Mouse (Mus musculus): ENCODE data around the gene Akirin1. TPM values are rescaled to one million over a fixed set of nuclear protein-coding genes. Genes with fewer than 3 reads are reported as not detected.

The Akirin1 gene
- total RNA-seq (2014; fragmentation: Nextera tagmentation) = 30.1 and 45.7 TPM in 2 replicates
- 23.3 and 35.2 TPM in 2 replicates for total RNA-seq (2017)

DNA sequence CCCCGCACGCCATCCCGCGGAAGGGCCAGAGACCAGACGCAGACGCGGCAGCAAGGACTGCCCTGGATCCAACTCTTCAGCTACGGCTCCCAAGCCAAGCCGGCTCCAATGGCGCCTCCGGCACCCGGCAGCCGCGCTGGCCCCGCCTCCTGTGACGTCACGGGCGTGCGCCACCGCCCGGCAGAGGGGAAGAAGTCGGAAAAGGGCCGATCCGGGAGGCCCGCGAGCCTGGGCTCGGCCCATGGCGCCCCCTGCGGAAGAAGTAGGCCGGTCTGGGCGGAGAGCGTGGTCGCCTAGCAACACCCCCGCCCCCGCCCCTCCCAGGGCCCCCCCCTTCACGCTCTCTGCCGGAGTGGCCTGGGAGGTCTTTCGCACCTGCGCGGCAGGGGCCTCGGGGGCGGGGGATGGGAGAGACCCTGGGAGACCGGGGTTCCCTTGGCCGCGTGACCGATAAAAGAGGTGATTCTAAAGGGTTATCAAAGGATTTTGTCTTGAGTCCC, at the start of gene Akirin1:
Gene Akirin1, minus strand, starts transcription at position 194 of the 500 bp plus-strand sequence.
- ATAC-seq (replicated peaks; ENCODE audit: poor library complexity, severe bottlenecking) = peak; percentile 91

DNA sequence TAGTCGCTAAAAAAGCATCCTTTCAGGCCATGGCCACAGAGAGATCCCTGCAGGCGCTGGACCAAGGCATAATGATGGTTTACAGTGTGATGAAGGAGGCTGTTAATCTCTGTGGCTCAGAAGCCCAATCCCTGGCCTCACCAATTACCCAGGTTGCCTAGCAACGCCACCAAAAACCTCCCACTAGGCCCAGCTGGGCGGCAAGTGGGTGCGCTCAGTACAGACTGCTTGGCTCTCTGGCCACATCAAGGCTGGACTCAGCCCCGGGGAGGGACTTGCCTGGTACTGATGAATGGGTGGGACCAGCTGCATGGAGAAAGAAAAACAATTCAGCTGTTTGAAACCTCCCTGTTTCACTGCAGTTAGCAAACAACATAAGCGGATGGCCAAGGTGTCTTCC, 47.7 kb upstream of the Akirin1 start:
- no peak for ATAC-seq (replicated peaks; ENCODE audit: poor library complexity, severe bottlenecking)

DNA sequence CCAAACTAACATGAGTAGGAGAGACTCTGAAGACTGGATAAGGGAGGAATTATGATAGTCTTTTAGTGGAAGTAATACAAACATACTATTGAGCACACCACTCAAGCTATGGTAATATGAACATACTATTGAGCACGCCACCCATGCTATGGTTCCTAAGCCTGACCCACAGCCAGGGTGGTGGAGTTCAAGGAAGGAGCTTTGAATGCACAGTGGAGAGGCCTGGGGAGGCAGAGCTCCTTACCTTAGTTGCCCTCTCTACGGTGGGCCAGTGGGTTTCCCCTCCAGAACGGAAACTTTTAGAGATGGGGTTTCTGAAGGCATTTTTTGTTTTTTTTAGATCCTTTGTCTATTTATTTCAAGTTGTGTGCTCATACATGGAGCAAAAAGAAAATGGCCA, 47.3 kb upstream of the Akirin1 start:
- ATAC-seq (replicated peaks; ENCODE audit: poor library complexity, severe bottlenecking) = no peak

DNA sequence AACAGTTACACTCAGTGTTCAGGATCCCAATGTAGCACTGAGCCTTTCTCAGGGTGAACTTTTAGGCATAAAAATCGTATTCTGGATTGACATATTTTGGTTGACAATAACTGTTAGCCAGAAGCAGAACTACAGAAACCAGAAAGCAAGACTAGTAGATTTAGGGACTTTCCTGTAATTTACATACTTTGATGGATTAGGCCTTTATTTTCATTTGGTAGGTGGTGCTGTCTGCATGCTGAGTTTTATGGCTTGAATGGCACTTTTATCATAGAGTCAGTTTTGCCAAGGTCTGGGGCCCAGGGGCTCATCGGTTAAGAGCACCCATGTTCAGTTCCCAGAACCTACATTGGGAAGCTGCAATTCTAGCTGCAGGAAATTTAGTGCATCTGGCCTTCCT, 44.9 kb upstream of the Akirin1 start:
- ATAC-seq (replicated peaks; ENCODE audit: poor library complexity, severe bottlenecking) = no peak

DNA sequence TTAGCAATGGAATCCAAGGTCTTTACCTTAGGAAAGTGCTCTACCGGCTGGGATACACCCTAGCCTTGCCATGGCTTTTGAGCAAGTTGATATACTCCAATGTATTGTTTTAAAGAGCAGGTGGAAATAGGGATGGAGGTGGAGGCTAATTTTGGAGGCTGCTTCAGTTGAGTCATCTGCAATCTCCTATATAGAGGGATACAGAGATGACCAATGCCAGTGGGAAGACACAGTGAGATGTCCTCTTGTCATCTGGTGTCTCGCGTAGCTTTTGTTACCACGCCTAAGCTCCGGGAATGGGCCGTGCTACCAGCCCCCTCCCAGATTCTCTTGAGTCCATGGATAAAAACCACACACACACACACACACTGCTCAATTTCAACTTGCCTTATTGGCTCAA, 43.0 kb upstream of the Akirin1 start:
- ATAC-seq (replicated peaks; ENCODE audit: poor library complexity, severe bottlenecking) = no peak

DNA sequence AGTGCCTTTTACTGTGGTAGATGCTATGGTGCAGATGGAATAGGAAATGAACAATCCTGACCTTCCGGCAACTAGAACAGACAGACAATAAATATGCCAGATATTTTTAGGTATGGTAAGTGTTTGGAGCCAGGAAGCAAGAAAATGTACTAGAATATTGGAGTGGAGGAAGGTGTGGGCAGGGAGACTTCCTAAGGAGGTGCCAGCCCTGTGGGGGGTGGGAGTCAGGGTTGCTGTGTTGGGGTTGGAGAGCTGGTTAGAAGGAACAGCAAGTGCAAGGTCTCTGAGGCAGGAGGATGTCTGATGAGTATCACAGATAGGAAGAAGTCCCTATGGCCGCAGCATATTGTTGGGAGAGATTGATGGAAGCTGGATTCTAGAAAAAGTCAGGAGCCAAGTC, 42.5 kb upstream of the Akirin1 start:
- ATAC-seq (replicated peaks; ENCODE audit: poor library complexity, severe bottlenecking) = no peak

DNA sequence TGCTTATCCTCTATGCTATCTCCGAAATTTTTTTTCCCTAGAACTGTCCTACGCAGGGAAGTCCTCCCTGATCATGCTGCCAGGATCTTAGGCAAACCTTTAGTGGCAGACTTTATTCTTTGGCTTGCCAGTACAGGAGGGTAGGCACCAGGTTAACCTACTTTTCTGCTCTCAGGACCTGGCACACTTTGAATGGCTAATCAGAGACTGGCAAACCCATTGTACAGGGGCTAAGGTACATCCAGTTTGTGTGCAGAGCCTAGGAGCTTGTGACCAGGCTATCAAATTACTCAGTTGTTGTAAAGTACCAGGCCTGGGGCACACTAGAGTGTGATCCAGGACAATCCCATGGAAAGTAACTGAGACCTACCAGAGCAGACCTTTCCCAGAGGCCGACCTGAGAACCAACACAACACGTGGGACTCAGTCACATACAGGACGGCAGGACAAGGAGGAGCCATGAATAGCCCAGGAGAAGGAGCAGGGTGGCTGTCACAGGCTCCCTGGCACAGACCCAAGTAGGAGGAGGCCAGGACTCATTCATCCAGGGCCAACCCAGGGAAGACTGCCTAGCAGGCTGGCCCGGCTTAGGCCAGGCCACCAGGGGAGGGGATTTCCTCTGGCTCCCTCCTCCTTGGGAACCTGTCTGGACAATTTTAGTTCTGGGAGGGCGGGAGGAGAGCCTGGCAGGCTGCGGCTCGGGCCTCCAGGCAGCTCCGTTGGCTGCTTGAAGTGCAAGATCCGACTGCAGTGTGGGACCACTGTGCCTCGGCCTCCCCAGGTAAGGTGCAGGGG, 37.2 kb upstream of the Akirin1 start, which contains the start of gene Rhbdl2:
Gene Rhbdl2, plus strand, starts transcription at position 684 of the 795 bp plus-strand sequence.
- no peak for ATAC-seq (replicated peaks; ENCODE audit: poor library complexity, severe bottlenecking)

DNA sequence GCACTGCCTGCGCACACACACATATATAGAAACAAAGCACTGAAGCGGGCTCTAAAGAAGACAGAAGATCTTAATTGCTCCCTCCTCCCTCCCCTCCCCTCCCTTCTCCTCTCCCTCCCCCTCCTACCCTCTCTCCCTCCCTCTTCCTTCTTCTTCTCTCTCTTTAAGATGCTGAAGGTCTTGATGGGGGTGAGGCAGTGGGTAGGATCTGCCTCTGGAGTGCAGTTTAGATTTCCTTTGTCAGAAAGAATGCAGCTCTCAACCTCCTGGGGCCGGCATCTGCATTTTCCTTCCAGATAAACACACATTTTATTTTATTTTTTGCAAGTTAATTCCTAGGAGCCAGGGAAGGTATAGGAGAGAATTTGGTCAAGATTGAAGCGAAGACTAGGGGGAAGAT, 18.1 kb upstream of the Akirin1 start:
- no peak for ATAC-seq (replicated peaks; ENCODE audit: poor library complexity, severe bottlenecking)

DNA sequence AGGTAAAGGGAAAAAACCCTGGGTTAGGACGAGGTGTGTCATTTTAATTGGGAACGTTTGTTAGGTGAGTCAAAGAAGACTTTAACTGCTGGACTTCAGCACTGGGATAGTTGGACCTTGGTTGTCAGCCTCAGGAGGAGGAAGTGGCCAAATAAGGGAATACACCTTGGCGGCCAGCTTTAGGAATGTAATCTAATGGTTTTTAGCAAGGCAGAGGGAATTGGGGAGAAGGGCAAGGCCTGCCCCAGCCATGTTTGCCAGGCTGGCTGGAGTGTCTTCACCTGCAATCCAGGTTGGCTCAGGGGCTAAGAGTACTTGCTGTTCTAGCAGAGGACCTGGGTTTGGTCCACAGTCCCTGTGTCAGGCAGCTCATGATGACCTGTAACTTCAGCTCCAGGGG, 17.7 kb upstream of the Akirin1 start:
- no peak for ATAC-seq (replicated peaks; ENCODE audit: poor library complexity, severe bottlenecking)

DNA sequence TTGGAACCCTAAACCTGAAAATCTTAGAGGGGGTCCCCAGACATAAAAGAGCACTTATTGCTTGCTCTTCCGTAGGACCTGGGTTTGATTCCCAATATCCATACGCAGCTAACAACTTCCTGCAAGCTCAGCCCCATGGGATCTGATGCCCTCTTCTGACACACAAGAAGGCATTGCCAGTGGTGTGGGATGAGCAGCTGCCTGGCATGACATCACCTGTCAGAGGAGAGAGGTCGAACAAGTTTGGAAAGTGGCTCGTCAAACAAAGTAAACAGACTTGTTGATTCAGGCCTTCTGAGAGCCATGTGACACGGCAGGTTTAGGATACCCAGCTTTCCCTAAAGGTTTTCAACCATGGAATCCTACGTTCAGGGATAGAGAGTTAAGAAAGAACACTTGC, 14.9 kb upstream of the Akirin1 start:
- no peak for ATAC-seq (replicated peaks; ENCODE audit: poor library complexity, severe bottlenecking)

DNA sequence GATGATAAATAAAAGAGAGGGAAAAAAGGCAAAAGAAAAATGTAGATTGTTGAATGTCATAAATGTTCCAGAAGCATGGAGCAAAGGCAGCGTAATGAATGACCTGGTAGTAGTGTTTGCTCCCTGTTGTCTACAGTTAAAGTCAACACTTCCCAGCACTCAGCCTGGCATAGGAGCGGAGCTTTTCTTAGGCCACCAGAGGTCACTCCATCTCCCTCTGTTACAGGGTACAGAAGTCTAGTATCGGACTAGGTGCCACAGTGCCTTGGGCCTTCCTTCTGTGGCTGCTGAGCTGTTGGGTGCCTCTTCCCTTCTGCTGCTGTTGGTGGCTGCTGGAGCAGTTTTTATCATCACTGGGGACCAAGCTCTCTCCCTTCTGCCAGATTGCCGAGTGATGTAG, 8.2 kb upstream of the Akirin1 start:
- ATAC-seq (replicated peaks; ENCODE audit: poor library complexity, severe bottlenecking) = no peak

DNA sequence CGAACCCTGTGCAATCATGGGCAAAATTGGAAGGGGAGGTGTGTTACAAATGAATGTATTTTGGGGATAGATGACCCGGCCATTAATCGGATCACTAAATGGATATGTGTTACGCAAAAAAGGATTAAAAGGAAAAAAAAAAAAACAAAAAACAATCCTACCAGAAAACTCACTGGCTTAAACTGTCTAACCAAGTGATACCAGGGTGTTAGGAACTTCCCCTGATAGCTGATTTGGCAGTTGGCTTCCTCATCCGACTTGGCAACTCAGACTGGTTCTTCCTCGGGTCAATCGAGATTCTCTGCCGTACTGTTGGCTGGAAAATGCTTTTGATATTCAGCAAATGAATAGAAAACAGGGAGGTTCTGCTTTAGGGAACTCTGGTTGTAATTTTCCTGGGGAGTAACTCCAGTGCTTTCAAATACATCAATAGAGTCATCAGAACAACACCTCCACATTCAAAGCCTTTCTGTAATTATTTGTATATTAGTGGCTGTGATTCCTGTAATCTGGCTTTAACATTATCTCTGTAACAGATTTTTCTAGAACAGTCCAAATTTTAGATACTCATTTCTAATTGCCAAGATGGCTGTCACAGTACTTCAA, 665 bp upstream of the Akirin1 start:
- ATAC-seq (replicated peaks; ENCODE audit: poor library complexity, severe bottlenecking) = peak; percentile 29

DNA sequence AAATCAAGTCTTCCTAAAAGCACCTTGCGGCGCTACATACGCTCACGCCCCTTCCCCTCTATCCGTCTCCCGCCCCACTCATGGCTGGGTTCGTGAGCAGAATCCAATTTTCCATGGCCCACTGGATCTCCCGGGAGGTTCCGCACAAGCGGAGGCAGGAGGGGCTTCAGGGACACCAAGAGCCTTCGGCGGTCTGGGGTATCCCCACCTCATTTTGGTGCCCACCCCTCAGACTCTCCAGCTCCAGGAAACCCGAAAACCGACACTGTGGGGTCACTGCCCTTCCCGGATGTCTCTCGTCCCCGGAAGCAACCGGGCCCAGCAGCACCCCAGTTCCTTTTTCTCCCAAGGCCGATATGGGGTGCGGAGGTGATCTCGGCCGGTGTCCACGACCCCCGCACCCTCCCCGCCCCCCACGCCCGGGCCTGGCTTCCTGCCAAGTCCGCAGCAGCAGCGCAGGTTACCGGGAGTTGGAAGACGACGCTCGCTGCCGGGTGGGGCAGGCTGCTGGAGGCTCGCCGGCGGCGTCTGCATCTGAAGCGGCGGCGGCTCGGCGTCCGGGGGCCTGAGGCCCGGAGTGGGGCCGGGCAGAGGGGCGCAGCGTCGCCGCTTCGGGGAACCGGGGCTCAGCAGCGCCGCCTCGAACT, 538 bp downstream of the Akirin1 start:
- ATAC-seq (replicated peaks; ENCODE audit: poor library complexity, severe bottlenecking) = peak; percentile 40

DNA sequence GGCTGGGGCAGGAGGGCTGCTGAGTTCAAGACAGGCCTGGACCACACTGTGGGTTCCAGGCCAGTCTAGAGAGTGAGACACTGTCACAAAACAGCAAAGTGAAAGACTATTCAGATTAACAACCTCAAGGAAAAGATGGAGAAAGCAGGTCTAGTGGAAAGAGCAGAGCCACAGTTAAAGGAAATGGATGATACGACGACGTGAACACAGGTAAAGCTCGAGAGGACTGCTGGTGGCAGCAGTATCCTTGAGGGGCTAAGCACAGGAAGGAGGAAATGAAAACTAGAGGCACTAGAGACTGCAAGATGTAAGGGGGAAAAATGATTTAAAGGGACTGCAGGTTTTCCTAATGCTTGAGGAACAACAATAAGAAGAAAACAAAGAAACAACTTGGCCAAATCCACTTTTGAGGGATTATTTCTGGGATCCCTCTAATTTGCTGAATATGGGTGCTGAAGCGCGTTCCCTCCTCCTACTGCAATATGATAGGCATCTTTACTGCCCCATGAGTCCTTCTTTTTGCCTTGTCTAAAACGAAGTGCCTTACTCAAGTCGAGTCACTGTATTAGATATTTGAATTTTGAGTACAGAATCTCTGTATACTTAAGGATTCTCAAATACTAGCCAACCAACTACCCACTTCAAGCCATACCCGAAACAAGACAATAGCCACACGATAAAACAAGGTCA, 1.3 kb downstream of the Akirin1 start:
- ATAC-seq (replicated peaks; ENCODE audit: poor library complexity, severe bottlenecking) = 0 out of 2 replicates have a peak, but pooled peaks have one; percentile 12

DNA sequence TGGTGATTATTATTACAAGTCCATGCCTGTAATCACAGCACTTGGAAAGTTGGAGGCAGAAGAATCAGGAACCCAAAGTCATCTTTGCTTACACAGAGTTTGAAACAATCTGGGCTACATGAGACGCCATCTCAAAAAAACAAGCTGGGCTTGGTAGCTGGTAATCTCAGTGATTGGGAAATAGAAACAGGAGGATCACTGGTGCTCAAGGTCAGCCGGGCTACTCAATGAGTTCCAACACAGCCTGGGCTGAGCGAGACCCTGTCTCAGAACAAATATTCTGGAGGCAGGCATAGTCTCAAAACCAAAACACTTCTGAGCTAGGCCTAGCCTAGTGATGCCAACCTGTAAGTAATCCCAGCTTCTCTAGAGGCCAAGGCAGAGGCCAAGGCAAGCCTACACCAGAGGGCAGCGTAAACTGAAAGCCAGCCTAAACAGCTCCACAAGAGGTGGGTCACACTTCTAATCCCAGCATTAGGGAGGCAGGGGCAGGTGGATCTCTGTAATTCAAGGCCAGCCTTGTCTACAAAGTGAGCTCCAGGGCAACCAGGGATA, 4.8 kb downstream of the Akirin1 start:
- ATAC-seq (replicated peaks; ENCODE audit: poor library complexity, severe bottlenecking) = no peak

DNA sequence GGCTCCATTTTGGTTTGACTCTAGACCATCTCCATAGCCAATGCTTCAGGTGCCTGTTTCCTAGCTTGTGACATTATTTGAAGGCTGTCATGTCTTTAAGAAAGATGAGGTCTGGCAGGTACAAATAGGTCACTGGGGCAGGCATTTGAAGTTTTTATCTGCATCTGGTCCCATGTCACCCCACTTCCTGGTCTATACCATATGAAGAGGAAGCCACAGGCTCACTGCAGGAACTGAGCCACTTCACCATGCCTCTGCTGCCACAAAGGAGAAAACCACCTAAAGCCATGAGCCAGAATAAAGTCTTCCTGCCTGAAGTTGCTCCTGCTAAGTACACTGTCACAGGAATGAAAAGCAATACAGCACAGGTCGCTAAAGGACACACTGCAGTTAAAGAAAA, 7.3 kb downstream of the Akirin1 start:
- ATAC-seq (replicated peaks; ENCODE audit: poor library complexity, severe bottlenecking) = peak; percentile 48

DNA sequence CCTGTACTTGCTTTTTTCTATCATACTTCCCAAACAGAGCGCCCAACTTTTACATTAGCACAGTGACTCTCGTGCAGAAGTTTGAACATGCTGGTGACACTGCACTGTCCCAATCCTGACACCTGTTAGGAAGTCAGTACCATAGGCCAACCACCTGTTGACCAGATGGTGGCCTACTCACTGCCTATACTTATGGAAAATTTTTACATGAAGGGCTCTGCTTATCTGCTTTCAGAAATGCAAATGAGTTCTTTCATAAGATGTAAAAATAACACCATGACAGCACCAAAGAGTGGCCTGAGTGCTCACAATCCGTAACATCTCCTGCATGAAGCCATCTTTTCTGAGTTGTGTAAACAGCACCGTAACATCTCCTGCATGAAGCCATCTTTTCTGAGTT, 11.4 kb downstream of the Akirin1 start:
- ATAC-seq (replicated peaks; ENCODE audit: poor library complexity, severe bottlenecking) = no peak

DNA sequence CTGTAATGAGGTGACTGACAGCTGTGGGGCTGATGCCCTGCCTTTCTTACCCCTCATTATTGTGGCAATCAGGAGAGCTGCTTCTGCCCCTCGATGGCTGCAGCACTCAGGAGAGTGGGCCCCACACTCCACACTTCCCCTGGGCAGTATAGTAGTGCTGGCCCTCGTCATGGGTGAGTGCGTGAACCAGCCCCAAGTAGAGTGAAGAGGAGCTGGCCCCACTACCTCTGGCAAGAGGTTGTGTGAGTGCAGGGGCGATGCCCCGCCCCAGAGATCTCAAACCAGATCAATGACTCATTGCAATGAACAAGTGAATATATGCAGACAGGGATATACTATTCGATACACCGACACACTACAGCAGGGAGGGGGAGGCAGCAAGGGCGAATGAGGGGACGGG, 16.6 kb downstream of the Akirin1 start:
- ATAC-seq (replicated peaks; ENCODE audit: poor library complexity, severe bottlenecking) = no peak

DNA sequence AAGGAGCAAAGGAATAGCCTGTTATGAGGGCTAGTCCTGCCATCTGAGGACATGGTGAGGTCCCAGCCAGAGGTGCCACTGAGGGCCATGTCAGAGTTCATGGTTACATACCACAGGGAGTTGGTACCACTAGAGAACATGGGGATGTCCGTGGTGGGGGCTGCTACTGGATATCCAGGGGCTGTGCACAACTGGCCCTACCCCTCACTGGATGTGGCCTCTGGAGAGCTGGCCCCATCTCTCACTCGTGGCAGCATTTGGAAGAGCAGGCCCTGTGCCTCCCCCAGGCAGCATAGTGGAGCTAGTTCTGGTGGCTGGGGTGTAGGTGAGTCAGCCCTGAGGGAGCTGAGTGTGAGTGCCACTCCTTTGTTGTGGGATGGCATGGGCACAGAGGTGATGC, 17.2 kb downstream of the Akirin1 start:
- no peak for ATAC-seq (replicated peaks; ENCODE audit: poor library complexity, severe bottlenecking)

DNA sequence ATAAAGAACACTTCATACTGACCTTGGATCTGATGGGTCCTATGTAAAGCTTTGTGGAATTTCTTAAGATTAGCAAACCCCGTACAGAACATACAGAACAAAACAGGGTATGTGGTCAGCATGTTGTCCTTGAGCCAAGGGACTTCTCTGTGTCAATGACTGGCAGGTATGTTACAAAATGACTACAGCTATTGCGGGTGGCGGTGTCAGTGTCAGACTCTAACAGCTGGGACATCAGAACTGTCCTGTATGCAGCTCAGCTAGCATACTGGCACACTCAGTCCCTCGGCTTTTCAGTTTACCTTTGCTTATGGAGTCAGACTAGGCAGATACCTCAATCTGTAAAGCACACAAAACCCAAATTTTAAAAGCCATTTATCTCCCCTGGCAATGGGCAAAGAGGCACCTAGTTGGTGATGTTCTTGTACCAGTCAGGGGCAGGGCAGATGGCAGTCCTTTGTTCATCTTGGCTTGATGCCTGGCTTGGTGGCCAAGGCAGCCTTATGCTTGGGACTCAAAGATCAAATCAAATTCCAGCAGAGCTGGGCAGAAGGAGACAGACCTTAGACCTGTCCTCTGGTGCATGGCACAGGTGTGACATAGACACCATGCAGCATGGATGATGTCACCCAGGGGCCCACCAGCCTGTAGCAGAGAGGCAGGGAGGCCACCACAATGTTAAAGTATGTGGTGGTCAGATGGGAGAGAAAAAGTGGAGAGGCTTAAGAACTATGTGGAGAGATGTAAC, 17.8 kb downstream of the Akirin1 start:
- no peak for ATAC-seq (replicated peaks; ENCODE audit: poor library complexity, severe bottlenecking)

All from granulocyte monocyte progenitor cell, adult 5-6 weeks (primary cell).